Mouse (Mus musculus): ENCODE results near the gene Akirin1. TPM values are rescaled to one million over a fixed set of nuclear protein-coding genes. Genes with fewer than 3 reads are reported as not detected.
A peak's percentile ranks its signal among the peaks of the same experiment; 100 is the strongest.

Akirin1 gene
- 66.7 and 78.6 TPM in 2 replicates for polyA plus RNA-seq (2016; fragmentation: Nextera tagmentation; extraction: Ambion mirVana)

- 0 out of 2 replicates have a peak, but pooled peaks cover 5% of the 10 kb centered on the region for H3K36me3 ChIP-seq
- peak within 1 kb of the TSS; percentile 96 for H3K4me3 ChIP-seq
- peak within 1 kb of the TSS; percentile 92 for H3K27ac ChIP-seq
- WGBS: under 1% methylated on average over 45 of the region's 46 CpGs
- peak; percentile 98 for DNase-seq (ENCODE audit: low spot score)
- no peaks in the 10 kb centered on the region for H3K27me3 ChIP-seq (ENCODE audit: insufficient read depth, poor library complexity, severe bottlenecking)
- H3K4me1 ChIP-seq (replicated peaks): peaks cover 26% of the 10 kb centered on the region
- H3K9me3 ChIP-seq: no peaks in the 10 kb centered on the region
Observed at GRCm38 (mm10) chr4:123750152-123750651, at the start of gene Akirin1. Gene Akirin1 (minus strand): TSS chr4:123750345.

GRCm38 (mm10) chr4:123797856-123798255, 47.7 kb upstream of the Akirin1 start:
- Histone ChIP-seq H3K4me3 (no peak overlapping the region), H3K27ac (peak overlapping the region; percentile 23; the same call in 1 of the 2 replicates), H3K9me3 (no peaks in the 10 kb centered on the region), H3K27me3 (ENCODE audit: insufficient read depth, poor library complexity, severe bottlenecking) (no peaks in the 10 kb centered on the region), H3K4me1 (replicated peaks) (peaks cover 8% of the 10 kb centered on the region; the same call in 1 of the 2 replicates), H3K36me3 (no peaks in the 10 kb centered on the region)
- WGBS: 60% methylated on average over 7 of the region's 7 CpGs
- DNase-seq (ENCODE audit: low spot score): peak; percentile 36

- Histone ChIP-seq H3K27me3 (ENCODE audit: insufficient read depth, poor library complexity, severe bottlenecking) (no peaks in the 10 kb centered on the region), H3K9me3 (no peaks in the 10 kb centered on the region), H3K27ac (no peak overlapping the region), H3K4me3 (no peak overlapping the region), H3K36me3 (no peaks in the 10 kb centered on the region), H3K4me1 (replicated peaks) (peaks cover 8% of the 10 kb centered on the region; the same call in 1 of the 2 replicates)
- WGBS: 93% methylated on average over 3 of the region's 3 CpGs
- no peak for DNase-seq (ENCODE audit: low spot score)
Observed at GRCm38 (mm10) chr4:123797403-123797802, 47.3 kb upstream of the Akirin1 start.

GRCm38 (mm10) chr4:123795057-123795456, 44.9 kb upstream of the Akirin1 start:
- no peak for DNase-seq (ENCODE audit: low spot score)
- Histone ChIP-seq H3K4me3 (no peak overlapping the region), H3K36me3 (no peaks in the 10 kb centered on the region), H3K27me3 (ENCODE audit: insufficient read depth, poor library complexity, severe bottlenecking) (no peaks in the 10 kb centered on the region), H3K9me3 (no peaks in the 10 kb centered on the region), H3K27ac (no peak overlapping the region), H3K4me1 (replicated peaks) (peaks cover 8% of the 10 kb centered on the region; the same call in 1 of the 2 replicates)
- 83% methylated on average over 2 of the region's 2 CpGs for WGBS

GRCm38 (mm10) chr4:123793136-123793535, 43.0 kb upstream of the Akirin1 start:
- no peak overlapping the region for H3K27ac ChIP-seq
- H3K4me3 ChIP-seq: no peak overlapping the region
- H3K4me1 ChIP-seq (replicated peaks): peaks cover 8% of the 10 kb centered on the region; the same call in 1 of the 2 replicates
- H3K27me3 ChIP-seq (ENCODE audit: insufficient read depth, poor library complexity, severe bottlenecking): no peaks in the 10 kb centered on the region
- DNase-seq (ENCODE audit: low spot score): no peak
- no peaks in the 10 kb centered on the region for H3K9me3 ChIP-seq
- no peaks in the 10 kb centered on the region for H3K36me3 ChIP-seq
- 95% methylated on average over 6 of the region's 6 CpGs for WGBS

GRCm38 (mm10) chr4:123792666-123793065, 42.5 kb upstream of the Akirin1 start:
- Histone ChIP-seq H3K27ac (no peak overlapping the region), H3K36me3 (no peaks in the 10 kb centered on the region), H3K27me3 (ENCODE audit: insufficient read depth, poor library complexity, severe bottlenecking) (no peaks in the 10 kb centered on the region), H3K4me3 (no peak overlapping the region), H3K4me1 (replicated peaks) (peaks cover 5% of the 10 kb centered on the region; the same call in 1 of the 2 replicates), H3K9me3 (no peaks in the 10 kb centered on the region)
- 88% methylated on average over 2 of the region's 2 CpGs for WGBS
- DNase-seq (ENCODE audit: low spot score): no peak

- no peaks in the 10 kb centered on the region for H3K9me3 ChIP-seq
- no peaks in the 10 kb centered on the region for H3K27me3 ChIP-seq (ENCODE audit: insufficient read depth, poor library complexity, severe bottlenecking)
- 40% methylated on average over 12 of the region's 12 CpGs for WGBS
- 0 out of 2 replicates have a peak, but pooled peaks cover 5% of the 10 kb centered on the region for H3K4me1 ChIP-seq (replicated peaks)
- H3K4me3 ChIP-seq: no peak within 1 kb of the TSS
- no peak within 1 kb of the TSS for H3K27ac ChIP-seq
- DNase-seq (ENCODE audit: low spot score): peak; percentile 3
- H3K36me3 ChIP-seq: no peaks in the 10 kb centered on the region
Observed at GRCm38 (mm10) chr4:123787191-123787985, 37.2 kb upstream of the Akirin1 start, which contains the start of gene Rhbdl2. Gene Rhbdl2 (plus strand): TSS chr4:123787874.

- Histone ChIP-seq H3K4me3 (no peak overlapping the region), H3K27me3 (ENCODE audit: insufficient read depth, poor library complexity, severe bottlenecking) (no peaks in the 10 kb centered on the region), H3K9me3 (no peaks in the 10 kb centered on the region), H3K27ac (no peak overlapping the region), H3K4me1 (replicated peaks) (no peaks in the 10 kb centered on the region), H3K36me3 (no peaks in the 10 kb centered on the region)
- whole genome bisulfite sequencing: 70% methylated on average over 4 of the region's 4 CpGs
- DNase-seq (ENCODE audit: low spot score): no peak
Observed at GRCm38 (mm10) chr4:123768234-123768633, 18.1 kb upstream of the Akirin1 start.

- H3K4me3 ChIP-seq: no peak overlapping the region
- no peaks in the 10 kb centered on the region for H3K4me1 ChIP-seq (replicated peaks)
- H3K36me3 ChIP-seq: no peaks in the 10 kb centered on the region
- DNase-seq (ENCODE audit: low spot score): no peak
- WGBS: 77% methylated on average over 3 of the region's 3 CpGs
- no peaks in the 10 kb centered on the region for H3K27me3 ChIP-seq (ENCODE audit: insufficient read depth, poor library complexity, severe bottlenecking)
- H3K27ac ChIP-seq: no peak overlapping the region
- no peaks in the 10 kb centered on the region for H3K9me3 ChIP-seq
Observed at GRCm38 (mm10) chr4:123767807-123768206, 17.7 kb upstream of the Akirin1 start.

- Histone ChIP-seq H3K9me3 (no peaks in the 10 kb centered on the region), H3K27me3 (ENCODE audit: insufficient read depth, poor library complexity, severe bottlenecking) (no peaks in the 10 kb centered on the region), H3K4me3 (no peak overlapping the region), H3K36me3 (no peaks in the 10 kb centered on the region), H3K4me1 (replicated peaks) (no peaks in the 10 kb centered on the region), H3K27ac (no peak overlapping the region)
- no peak for DNase-seq (ENCODE audit: low spot score)
- 77% methylated on average over 6 of the region's 6 CpGs for WGBS
Observed at GRCm38 (mm10) chr4:123765071-123765470, 14.9 kb upstream of the Akirin1 start.

- Histone ChIP-seq H3K9me3 (no peaks in the 10 kb centered on the region), H3K27ac (no peak overlapping the region), H3K4me1 (replicated peaks) (no peaks in the 10 kb centered on the region), H3K27me3 (ENCODE audit: insufficient read depth, poor library complexity, severe bottlenecking) (no peaks in the 10 kb centered on the region), H3K36me3 (no peaks in the 10 kb centered on the region), H3K4me3 (no peak overlapping the region)
- DNase-seq (ENCODE audit: low spot score): no peak
- WGBS: 61% methylated on average over 4 of the region's 4 CpGs
Observed at GRCm38 (mm10) chr4:123758306-123758705, 8.2 kb upstream of the Akirin1 start.

GRCm38 (mm10) chr4:123750707-123751312, 665 bp upstream of the Akirin1 start:
- Histone ChIP-seq H3K4me3 (peak overlapping the region; percentile 96), H3K36me3 (0 out of 2 replicates have a peak, but pooled peaks cover 5% of the 10 kb centered on the region), H3K27ac (peak overlapping the region; percentile 92), H3K27me3 (ENCODE audit: insufficient read depth, poor library complexity, severe bottlenecking) (no peaks in the 10 kb centered on the region), H3K4me1 (replicated peaks) (peaks cover 26% of the 10 kb centered on the region), H3K9me3 (no peaks in the 10 kb centered on the region)
- 2% methylated on average over 8 of the region's 8 CpGs for WGBS
- DNase-seq (ENCODE audit: low spot score): no peak

Measured in hindbrain, embryonic 10.5 days (tissue).